Mouse (Mus musculus): ENCODE results near the gene Uts2.

The Uts2 gene

GRCm38 (mm10) chr4:150996797-150997196 lies at the start of gene Uts2:
Gene Uts2 (plus strand): TSS chr4:150997097.
- no peak for DNase-seq

- no peak for DNase-seq
These were observed 45.9 kb upstream of the Uts2 start for GRCm38 (mm10) chr4:150950972-150951371.

- no peak for DNase-seq
These were observed 40.4 kb upstream of the Uts2 start for GRCm38 (mm10) chr4:150956369-150957105.

GRCm38 (mm10) chr4:150957106-150957458 lies 39.8 kb upstream of the Uts2 start:
- no peak for DNase-seq

DNA sequence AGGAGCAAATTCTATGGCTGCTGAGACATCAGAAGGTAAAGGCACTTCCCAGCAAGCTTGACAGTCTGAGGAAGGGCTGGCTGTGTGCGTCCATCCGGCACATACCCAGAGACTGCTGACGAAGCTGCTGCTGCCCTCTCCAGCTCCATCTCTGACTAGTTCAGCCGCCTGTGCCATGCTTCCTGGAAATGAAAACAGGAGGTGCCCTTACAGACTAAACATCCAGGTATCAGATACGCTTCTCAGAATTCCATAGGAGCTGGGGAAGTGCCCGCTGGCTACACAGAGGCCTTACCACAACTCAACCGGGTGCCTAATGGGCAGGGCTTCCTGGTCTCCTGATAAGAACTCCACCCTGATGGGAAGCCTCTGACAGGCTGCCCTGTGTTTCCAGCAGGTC lies 38.4 kb upstream of the Uts2 start:
- DNase-seq = no peak

DNA sequence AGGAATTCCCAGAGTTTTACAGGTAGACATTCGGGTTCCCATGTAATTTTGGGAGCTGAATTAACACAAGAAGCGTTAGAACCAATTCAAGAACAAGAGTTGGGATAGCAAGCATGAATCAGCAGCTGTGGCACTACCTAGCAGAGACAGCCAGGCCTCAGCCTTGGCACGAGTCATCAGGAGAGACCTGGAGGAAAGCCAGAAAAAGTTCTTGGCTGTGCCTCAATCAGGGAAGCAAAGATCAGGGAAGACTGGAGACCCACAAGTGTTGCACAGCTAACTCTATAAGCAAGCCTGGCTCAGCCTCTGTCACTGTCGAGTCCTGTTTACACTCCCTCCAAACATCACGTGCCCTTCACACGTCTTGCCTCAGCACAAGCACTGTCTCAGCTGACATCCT lies 34.7 kb upstream of the Uts2 start:
- peak; percentile 23 for DNase-seq

DNA sequence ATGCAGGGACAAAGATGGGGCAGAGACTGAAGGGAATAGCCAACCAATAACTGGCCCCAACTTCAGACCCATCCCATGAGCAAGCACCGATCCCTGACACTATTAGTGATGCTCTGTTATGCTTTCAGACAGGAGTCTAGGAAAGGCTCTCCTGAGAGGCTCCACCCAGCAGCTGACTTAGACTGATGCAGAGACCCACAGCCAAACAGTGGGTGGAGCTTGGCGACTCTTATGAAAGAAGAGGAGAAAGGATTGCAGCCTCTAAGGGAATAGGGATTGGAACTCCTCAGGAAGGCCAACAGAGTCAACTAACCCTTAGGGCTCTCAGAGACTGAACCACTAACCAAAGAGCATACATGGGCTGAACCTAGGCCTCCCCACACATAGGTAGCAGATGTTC lies 33.2 kb upstream of the Uts2 start:
- no peak for DNase-seq

DNA sequence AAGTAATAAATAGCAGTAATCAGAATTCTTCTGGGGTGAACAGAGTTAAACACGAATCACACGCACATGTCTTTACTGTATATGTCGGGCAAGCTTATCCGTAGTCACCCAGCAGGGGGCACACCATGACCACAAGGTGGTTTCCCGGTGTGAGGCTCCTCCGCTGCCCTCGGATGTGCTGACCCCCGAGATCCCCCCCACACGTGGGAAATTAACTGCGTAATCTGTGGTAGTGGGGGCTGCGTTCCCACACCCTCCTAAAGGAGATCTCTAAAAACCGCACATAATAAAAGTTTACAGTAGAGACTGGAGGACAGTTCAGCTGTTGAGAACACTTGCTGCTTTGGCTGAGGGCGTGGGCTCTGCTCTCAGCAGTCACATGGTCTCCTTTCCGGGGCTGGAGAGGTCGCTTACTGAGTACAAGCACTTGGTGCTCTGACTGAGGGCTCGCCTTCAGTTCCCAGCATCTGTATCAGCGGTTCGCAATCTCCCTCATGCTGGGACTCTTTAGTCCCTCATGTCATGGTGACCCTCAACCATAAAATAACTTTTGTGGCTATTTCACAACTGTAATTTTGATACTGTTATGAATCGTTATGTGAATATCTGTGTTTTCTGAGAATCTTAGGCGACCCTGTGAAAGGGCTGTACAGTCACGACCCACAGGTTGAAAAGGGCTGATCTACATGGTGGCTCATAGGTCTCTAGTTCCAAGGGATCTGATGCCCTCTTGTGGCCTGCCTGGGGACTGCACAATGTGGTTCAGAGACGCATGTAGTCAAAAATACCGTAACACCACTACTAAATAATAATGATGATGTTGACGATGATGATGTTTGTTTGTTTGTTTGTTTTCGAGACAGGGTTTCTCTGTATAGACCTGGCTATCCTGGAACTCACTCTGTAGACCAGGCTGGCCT lies 32.0 kb upstream of the Uts2 start:
- peak; percentile 94 for DNase-seq

GRCm38 (mm10) chr4:150965555-150965951 lies 31.3 kb upstream of the Uts2 start:
- no peak for DNase-seq

DNA sequence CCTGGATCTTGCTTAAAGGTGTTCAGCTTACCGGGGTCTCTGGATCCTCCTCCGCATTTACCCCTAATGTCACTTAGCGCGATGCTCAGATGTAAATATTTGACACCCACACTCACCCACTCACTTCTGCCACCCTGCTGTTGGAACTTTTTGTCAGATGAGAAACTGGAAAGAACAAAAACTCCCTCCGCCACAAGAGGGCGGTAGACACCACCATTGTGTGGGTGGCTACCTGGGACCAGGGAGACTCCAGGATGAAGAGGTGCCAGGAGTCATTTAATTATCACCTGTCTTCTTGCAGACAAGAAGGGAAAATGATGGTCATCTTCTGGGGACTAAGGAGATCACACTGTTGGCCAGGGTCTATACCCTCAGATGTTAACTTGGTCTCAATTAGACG lies 30.3 kb upstream of the Uts2 start:
- DNase-seq = peak; percentile 81

DNA sequence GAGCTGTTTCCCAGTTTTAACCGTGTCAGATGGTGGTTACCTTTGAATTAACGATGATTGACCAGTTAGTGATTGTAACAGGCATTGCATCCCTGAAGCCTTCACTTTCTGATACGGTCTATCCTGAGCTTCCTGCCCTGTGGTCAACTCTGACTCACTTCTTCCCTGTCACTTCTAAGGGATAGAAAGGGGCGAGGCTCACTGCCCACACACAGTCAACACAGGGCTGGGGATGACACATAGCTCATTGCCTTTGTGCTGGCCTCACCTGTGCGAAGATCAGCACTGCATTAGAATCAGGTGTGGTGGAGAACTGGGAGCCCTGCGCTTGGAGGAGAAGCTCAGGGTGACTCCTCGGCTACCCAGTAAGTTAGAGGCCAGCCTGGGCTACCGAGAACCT lies 27.9 kb upstream of the Uts2 start:
- no peak for DNase-seq

GRCm38 (mm10) chr4:150973264-150973663 lies 23.6 kb upstream of the Uts2 start:
- DNase-seq = no peak

DNA sequence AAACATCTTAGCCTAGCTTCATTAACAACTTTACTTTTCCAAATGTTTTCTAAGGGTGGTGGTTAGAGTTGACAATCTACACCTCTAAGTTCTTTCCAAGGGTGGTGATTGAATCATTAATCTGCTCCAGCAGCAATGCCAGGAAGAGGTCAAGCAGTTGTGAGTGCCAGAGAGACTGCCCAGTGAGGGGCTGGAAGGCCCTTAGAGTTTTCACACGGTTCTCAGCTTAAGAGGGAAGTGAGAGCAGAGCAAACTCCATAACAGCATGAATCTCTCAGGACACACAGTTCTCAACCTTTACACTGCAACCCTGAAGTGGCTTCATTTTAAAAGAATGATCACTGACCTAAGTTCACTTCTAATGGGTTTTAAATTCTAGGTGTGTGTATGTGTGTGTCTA lies 21.8 kb upstream of the Uts2 start:
- DNase-seq = peak; percentile 40

- DNase-seq = no peak
These were observed 18.6 kb upstream of the Uts2 start for GRCm38 (mm10) chr4:150978156-150978910.

GRCm38 (mm10) chr4:150979455-150979854 lies 17.4 kb upstream of the Uts2 start:
- DNase-seq = no peak

DNA sequence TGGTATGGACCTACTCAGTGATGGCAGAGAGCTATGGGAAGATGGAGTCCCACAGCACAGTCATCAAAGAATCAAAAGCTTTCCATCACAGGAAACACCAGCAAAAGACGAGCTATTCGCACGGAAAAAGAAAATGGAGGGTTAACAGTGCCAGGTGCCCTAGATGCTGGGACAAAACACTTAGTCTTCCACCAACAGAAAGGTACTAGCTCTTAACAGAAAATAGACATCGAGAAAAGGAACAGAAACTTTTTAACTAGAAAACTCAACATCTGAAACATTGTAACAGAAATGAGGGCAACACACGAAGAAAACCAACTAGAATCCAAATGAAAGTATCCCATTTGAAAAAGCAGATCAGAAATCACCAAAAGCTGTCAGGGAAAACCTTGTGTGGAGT lies 16.7 kb upstream of the Uts2 start:
- no peak for DNase-seq

DNA sequence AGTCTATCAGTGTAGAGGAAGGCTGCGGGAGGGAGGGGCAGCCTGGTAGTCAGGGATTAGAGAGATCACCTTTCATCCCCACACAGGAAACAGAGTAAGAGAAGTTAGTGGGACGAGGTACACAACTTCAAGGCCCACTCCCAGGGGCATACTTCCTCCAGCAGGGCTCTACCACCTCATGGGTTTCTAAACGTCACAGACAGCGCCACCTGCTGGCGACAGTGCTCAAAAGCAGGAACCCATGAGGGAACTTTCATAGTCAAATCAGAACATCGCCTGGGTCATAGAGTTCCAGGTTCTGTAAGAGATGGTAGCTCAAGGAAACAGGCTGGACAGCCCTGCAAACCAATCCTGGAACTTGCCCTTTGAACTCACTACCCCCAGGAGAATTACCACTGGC lies 6.7 kb upstream of the Uts2 start:
- peak; percentile 61 for DNase-seq

- DNase-seq = no peak
These were observed 1.7 kb downstream of the Uts2 start for GRCm38 (mm10) chr4:150998626-150999025.

GRCm38 (mm10) chr4:151001397-151001796 lies 4.5 kb downstream of the Uts2 start:
- DNase-seq = no peak

DNA sequence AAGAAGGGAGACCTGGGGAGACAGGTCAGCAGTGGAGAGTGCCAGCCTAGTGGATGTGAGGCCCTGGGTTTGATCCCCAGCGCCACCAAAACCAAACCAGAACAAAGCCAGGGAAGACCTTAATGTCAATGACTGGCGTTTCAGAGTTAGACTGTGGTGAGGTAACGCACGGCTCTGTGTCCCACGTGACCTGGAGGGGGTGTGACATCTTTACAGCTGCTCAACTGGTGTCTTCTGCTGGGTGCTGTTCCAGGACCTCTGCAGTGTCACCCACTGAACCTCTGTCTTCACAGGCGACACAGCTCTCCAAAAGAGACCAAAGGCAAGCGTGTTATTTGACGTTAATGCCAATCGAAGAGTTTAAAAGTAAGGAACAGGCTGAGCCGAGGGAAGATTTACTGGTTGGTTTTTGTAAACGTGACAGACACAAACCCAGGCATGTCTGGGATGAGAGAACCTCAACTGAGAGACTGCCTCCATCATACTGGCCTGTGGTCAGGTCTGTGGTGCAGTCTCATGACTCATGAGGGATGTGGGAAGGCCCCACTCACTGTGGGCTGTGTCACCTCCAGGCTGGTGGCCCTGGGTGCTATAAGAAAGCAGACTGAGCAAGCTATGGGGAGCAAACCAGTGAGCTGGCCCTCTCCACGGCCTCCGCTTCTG lies 8.9 kb downstream of the Uts2 start:
- no peak for DNase-seq

- DNase-seq = peak; percentile 57
These were observed 10.0 kb downstream of the Uts2 start for GRCm38 (mm10) chr4:151006945-151007344.

GRCm38 (mm10) chr4:151010316-151010715 lies 13.4 kb downstream of the Uts2 start:
- DNase-seq = peak; percentile 25

- no peak for DNase-seq
These were observed 19.0 kb downstream of the Uts2 start for GRCm38 (mm10) chr4:151015946-151016345.

Data from lung, postnatal 14 days (tissue).